Mouse (Mus musculus) spleen, adult 2 months (tissue): ENCODE measurements at regions not wholly inside any gene's neighbourhood (a gene's known extent, or its start where the extent isn't known, plus 50 kb on each side); places are given as distances from the start of the nearest gene placed in this dataset.

Experiments
- CTCF ChIP-seq: fragments of 200-500 bp; IDR thresholded peaks from 2 replicates; pipeline ENCODE4 v1.5.1; 2011; ENCODE audit warnings: mild to moderate bottlenecking, inconsistent platforms; ENCODE audit not compliant: insufficient read depth, insufficient read length, insufficient replicate concordance; ENCODE audit errors: extremely low read depth
- POLR2A ChIP-seq: fragments of 200-500 bp; IDR thresholded peaks from 2 replicates; pipeline ENCODE4 v1.6.1; 2011; ENCODE audit warnings: low read depth, low read length, inconsistent platforms

GRCm38 (mm10) chr7:71728509-71728908, 377.2 kb upstream of the Gm10295 start:
- no peak for TF ChIP-seq POLR2A
- TF ChIP-seq CTCF = no peak
